Mouse (Mus musculus) yolk sac, embryonic 10.5 days (tissue): ENCODE results near the gene Uspl1.
"Not testable (repeated sequence)": the region's sequence is repeated elsewhere in the genome, so short reads cannot be mapped to it uniquely, and the experiment has no call there.

ENCODE experiments used
- DNase-seq: peaks from one replicate; pipeline ENCODE4 v3.0.0-alpha.2; 2017; ENCODE audit warnings: low spot score

The Uspl1 gene

GRCm38 (mm10) chr5:149184104-149184843 is at the start of gene Uspl1, which contains the start of gene Hmgb1:
Gene Uspl1, plus strand, starts transcription at chr5:149184350.
Gene Hmgb1, minus strand, starts transcription at chr5:149184489.
- DNase-seq, result peak; percentile 100

GRCm38 (mm10) chr5:149134751-149135454 is 49.2 kb upstream of the Uspl1 start:
- DNase-seq, result no peak

- DNase-seq, result no peak
These were observed 48.4 kb upstream of the Uspl1 start for GRCm38 (mm10) chr5:149135455-149136354.

GRCm38 (mm10) chr5:149136933-149137365 is 47.2 kb upstream of the Uspl1 start:
- peak; percentile 32 for DNase-seq

- DNase-seq, result no peak
These were observed 46.7 kb upstream of the Uspl1 start for GRCm38 (mm10) chr5:149137447-149137846.

GRCm38 (mm10) chr5:149138087-149138486 is 46.1 kb upstream of the Uspl1 start:
- not testable (repeated sequence) for DNase-seq

- no peak for DNase-seq
These were observed 43.8 kb upstream of the Uspl1 start for GRCm38 (mm10) chr5:149140336-149140735.

- DNase-seq, result not testable (repeated sequence)
These were observed 43.0 kb upstream of the Uspl1 start for GRCm38 (mm10) chr5:149141155-149141554.

- no peak for DNase-seq
These were observed 40.3 kb upstream of the Uspl1 start for GRCm38 (mm10) chr5:149143766-149144375.

- no peak for DNase-seq
These were observed 37.5 kb upstream of the Uspl1 start for GRCm38 (mm10) chr5:149146691-149147090.

- no peak for DNase-seq
These were observed 36.7 kb upstream of the Uspl1 start for GRCm38 (mm10) chr5:149147386-149148000.

- DNase-seq, result no peak
These were observed 33.3 kb upstream of the Uspl1 start for GRCm38 (mm10) chr5:149150882-149151281.

GRCm38 (mm10) chr5:149152063-149152773 is 31.9 kb upstream of the Uspl1 start:
- no peak for DNase-seq

GRCm38 (mm10) chr5:149152774-149153155 is 31.4 kb upstream of the Uspl1 start:
- no peak for DNase-seq

GRCm38 (mm10) chr5:149156886-149157563 is 27.1 kb upstream of the Uspl1 start:
- DNase-seq, result peak; percentile 37

- DNase-seq, result no peak
These were observed 25.1 kb upstream of the Uspl1 start for GRCm38 (mm10) chr5:149159021-149159420.

GRCm38 (mm10) chr5:149160469-149160868 is 23.7 kb upstream of the Uspl1 start:
- no peak for DNase-seq

GRCm38 (mm10) chr5:149162890-149163289 is 21.3 kb upstream of the Uspl1 start:
- DNase-seq, result no peak

GRCm38 (mm10) chr5:149164881-149165280 is 19.3 kb upstream of the Uspl1 start:
- DNase-seq, result peak; percentile 84

GRCm38 (mm10) chr5:149166011-149166410 is 18.1 kb upstream of the Uspl1 start:
- no peak for DNase-seq
